Mouse (Mus musculus) bone marrow, adult 2 months (tissue): Measurements from ENCODE around the gene Cldnd1.

ENCODE experiments used
- CTCF ChIP-seq: fragments of 200-500 bp; IDR thresholded peaks from 2 replicates; pipeline ENCODE4 v1.5.1; 2011; ENCODE audit warnings: low read length, control low read depth; ENCODE audit not compliant: control insufficient read depth, insufficient read depth
- POLR2A ChIP-seq: fragments of 200-500 bp; IDR thresholded peaks from 2 replicates; pipeline ENCODE4 v1.6.1; 2011; ENCODE audit warnings: low read depth, mild to moderate bottlenecking, control low read depth, low read length, borderline replicate concordance; ENCODE audit not compliant: control insufficient read depth

- no peak for TF ChIP-seq CTCF
- no peak for TF ChIP-seq POLR2A
These were observed 39.2 kb upstream of the Cldnd1 start for GRCm38 (mm10) chr16:58688534-58688933.
